Mouse (Mus musculus) fibroblast of lung, adult 2 months (primary cell): ENCODE results near the gene Spata31d1a.
A peak's percentile ranks its signal among the peaks of the same experiment; 100 is the strongest.
"Not testable (repeated sequence)": the region's sequence is repeated elsewhere in the genome, so short reads cannot be mapped to it uniquely, and the experiment has no call there.

Experiments
- DNase-seq: peaks from one replicate; pipeline ENCODE4 v3.0.0-alpha.2; 2011; ENCODE audit warnings: low read depth

Spata31d1a gene

DNA sequence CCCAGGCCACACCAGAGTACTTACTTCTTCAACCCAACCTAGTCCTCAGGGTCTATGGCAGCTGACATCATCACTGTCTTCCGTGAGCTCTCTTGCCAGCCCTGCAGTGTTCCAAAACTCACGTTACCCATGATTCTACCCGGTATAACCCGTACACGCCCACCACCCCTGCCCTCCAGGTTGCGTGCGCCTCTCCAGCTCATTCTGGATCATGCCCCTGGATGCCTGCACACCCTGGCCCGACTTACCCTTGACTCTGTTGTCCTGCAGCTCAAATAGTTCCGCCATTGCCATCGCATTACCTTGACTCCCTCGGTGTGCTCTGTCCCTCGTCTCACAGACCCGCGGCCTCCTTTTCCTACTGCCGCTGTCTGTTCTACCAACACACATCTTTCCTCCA lies at the start of gene Spata31d1a:
Gene Spata31d1a (minus strand): TSS at position 101 of the 400 bp plus-strand sequence.
- DNase-seq, result no peak

DNA sequence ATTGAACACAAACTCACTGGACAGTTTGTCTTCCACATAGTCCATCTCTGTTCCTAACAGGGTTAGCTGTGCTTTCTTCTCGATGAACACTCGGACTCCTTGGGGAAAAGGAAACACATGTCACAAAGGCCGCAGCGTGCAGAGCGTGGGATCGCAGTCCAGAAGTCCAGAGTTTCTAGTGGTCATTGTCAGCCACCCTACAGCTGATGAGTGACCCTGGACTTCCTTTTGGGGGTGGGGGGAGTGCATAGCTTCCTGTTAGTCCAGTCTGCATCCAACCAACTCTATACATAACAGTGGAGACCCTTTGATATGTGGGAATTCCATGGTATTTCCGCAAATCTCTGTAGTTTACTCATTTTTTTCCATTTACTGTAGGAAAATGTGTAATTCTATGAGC lies 46.8 kb upstream of the Spata31d1a start:
- no peak for DNase-seq

DNA sequence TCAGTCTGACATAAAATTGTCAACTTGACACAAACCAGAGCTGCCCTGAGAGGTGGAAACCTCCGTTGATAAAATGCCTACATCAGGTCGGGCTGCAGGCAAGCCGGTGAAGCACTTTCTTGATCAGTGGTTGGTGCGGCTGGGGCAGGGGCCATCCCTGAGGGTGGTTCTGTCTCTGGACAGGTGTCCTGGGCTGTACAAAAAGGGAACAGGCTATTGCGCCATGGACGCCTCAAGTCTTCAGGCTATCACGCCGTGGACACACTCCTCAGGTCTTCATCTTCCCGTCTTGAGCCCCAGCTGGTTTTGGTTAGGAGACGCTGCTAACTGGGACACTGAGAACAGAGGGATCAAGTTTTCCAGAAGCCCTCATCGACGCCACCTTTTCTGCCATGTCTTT lies 40.2 kb upstream of the Spata31d1a start:
- DNase-seq, result no peak

DNA sequence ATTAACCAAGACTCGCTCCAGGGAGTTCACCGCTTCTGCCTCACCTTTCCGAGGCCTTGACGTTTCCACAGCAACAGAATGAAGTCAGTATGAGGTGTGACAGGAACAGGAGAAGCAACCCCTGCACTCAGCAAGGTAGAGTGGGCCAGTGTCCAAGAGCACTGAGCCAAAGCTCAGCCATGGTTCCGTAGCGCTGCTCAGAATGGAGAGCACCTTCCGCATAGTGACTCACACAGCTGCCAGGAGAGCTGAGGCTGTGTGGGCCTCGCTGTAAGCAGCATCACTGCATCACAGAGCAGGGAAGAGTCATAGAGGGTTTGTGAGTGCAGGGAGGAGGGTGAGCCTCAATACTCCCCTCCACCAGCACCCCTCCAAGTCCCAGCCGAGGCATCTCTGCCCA lies 36.6 kb upstream of the Spata31d1a start, which contains the start of gene 1700014D04Rik:
Gene 1700014D04Rik (minus strand): TSS at position 42 of the 400 bp plus-strand sequence.
- no peak for DNase-seq

DNA sequence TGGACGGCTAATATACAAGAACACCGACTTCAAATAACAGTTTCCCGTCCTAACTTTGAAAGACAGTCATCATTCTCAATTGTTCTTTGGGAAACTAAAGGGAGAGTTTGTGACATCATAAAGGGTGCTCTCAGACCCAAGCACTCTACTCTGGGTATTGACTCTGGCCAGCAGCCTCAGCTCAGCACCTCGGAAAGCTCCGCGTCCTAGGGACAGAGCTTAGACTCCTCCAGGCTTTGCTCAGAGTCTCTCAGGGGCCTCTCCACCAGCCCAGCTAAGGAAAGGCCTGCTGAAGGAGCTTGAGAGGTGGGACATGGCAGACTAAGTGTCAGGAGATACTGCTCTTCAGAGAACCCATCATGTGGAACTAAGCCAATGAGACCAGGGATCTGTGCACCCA lies 36.0 kb upstream of the Spata31d1a start:
- no peak for DNase-seq

DNA sequence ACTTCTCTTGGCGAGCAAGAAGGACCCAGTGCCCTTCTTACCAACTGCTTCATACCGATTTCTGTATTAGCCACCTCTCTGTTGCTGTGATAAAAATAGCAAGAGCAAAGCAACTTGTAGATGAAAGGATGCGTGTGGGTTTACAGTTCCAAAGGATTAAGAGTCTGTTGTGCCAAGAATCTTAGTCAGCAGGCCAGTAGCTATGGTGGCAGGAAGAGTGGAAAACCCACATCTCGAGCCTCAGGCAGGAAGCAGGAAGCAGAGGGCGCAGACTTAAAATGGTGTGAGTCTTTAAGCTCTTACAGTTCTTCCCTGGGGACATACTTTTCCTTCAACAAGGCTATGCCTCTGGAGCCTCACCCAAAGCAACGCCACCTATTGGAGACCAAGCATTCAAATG lies 35.3 kb upstream of the Spata31d1a start:
- DNase-seq, result no peak

DNA sequence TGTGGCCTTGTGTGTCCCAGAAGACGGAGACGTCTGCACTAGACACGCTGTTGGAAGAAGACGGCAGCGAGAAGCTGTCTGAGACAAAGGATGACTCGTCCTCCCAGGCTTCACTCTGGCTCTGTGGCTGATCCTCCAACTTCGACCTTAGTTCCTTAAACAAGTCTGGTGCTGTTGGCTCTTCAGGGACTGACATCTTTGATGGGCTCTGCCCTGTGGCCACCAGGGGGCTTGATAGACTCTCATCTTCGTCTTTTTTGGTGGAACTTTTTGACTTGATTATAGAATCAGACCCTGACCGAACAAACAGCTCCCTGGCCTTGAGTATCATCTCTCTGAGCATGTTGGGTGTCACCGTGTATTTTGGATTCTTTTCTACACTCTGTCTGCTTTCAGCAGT lies 31.6 kb upstream of the Spata31d1a start:
- DNase-seq, result no peak

DNA sequence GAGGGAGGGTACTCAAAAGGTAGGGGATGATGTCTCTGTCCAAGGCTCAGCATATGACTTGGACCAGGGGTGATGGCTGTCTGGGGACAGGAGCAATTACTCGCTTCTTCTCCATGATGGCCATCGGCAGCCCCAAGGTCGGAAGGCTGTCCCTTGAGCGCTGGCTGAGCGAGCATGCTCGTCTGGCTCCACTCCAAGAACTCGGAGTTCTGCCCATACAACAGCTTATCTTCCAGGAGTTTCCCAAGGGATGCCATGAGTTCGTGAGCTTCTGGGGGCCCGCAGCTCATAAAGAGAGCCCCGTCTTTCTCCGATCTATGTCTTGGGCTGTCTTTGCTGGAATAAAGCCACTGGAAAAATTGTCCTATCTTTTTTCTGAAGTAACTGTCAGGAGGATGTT lies 31.0 kb upstream of the Spata31d1a start:
- no peak for DNase-seq

DNA sequence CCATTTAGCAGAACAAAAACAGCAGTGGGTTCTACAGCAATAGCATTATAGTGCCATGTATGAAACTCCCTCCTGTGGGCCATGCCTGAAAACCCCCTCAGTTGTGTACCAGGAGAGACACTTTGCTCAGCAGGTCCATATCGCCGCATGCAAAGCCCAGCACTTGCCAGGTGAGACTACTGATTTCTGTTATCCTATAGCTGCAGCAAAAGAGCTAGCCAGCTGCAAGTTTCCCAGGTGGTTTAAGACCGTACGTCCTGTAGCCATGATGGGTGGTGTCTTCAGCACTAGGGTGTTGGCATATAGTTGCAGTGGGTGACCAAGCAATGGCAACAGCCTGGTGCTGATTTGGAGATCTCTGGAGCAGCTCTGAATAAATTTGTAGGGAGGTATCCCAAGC lies 29.3 kb upstream of the Spata31d1a start:
- no peak for DNase-seq

DNA sequence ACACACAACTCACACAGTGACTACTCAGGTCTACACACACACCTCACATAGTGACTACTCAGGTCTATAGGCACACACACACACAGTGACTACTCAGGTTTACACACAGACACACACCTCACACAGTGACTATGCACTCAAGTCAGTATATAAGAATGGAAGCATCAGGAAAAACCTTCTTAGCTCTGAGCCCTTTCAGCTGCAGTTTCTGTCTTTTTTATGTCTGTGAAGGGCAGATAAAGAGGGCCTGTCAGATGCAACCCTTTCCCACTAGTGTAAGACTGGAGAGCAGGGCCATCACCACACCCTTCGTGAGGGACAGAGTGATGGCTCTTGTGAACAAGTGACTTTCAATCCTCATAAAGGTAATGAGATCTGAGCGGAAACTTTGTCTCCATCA lies 28.3 kb upstream of the Spata31d1a start:
- no peak for DNase-seq

DNA sequence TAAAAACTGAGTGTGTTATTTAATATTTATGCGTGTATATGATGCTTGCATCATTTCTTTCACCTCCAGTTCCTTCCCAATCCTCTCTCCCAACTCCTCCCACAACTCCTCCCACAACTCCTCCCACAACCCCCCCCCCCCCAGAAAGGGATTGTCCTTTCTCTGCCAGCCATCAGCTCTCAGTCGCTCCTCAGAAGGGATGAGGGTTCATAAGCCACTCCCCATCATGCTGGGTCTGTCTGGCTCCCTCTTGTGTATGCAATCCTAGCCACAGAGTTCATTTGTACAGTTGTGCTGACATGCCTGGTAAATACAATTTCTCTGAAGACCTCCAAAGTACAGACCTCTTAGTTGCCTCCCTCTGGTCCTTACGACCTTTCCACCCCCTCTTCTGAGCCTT lies 25.1 kb upstream of the Spata31d1a start:
- DNase-seq, result peak; percentile 22

DNA sequence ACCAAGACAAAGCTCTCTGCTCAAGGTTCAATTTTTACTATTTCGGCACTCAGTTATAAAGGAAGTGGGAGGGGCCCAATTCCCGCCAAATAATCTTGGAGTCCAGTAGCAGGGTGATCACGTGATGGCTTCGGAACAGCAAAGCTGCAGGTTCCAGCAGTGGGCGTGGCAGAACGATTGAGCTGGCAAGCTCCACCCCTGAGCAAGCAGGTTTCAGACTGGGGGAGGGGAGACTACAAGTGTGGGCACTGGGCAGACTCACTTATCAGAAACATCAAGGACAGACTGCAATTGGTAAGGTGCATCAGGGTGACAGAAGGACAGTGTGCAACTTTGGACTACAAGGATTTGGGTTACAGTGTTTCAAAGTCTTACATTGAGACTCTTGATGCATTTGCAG lies 24.2 kb upstream of the Spata31d1a start:
- not testable (repeated sequence) for DNase-seq

DNA sequence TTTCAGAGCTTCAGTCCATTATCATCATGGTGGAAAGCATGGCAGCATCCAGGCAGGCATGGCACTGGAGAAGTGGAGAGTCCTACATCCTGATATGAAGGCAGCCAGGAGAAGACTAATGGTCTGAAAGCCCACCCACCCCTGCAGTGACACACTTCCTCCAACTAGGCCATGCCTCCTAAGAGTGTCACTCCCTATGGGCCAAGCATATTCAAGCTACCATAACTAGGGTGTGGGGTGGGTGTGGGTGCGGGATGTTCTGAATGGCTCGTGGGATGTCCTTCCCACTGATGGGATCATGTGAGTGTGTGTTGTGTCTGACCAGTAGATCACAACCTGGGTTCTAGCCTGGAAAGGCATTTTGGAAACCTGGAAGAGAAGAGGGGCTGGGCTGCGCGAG lies 23.8 kb upstream of the Spata31d1a start:
- DNase-seq, result no peak

DNA sequence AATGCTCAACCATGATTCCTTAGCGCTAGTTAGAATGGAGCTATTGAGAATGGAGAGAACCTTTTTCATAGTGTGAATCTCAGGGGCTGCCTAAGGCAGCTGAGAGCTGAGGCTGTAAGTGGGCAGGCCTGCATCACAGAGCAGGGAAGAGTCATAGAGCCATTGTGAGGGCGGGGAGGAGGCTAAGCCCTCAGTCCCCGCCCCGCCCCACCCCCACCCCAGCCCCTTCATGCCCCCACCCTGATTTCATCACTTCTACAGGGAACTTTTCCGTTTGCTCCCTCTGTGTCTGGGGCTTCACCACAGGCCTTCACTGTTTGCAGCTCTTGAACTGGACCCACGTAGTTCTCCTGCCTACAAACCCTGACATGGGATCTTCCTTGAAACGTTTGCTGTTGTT lies 21.5 kb upstream of the Spata31d1a start, which contains the start of gene Spata31d1d:
Gene Spata31d1d (minus strand): TSS at position 101 of the 400 bp plus-strand sequence.
- DNase-seq, result no peak

DNA sequence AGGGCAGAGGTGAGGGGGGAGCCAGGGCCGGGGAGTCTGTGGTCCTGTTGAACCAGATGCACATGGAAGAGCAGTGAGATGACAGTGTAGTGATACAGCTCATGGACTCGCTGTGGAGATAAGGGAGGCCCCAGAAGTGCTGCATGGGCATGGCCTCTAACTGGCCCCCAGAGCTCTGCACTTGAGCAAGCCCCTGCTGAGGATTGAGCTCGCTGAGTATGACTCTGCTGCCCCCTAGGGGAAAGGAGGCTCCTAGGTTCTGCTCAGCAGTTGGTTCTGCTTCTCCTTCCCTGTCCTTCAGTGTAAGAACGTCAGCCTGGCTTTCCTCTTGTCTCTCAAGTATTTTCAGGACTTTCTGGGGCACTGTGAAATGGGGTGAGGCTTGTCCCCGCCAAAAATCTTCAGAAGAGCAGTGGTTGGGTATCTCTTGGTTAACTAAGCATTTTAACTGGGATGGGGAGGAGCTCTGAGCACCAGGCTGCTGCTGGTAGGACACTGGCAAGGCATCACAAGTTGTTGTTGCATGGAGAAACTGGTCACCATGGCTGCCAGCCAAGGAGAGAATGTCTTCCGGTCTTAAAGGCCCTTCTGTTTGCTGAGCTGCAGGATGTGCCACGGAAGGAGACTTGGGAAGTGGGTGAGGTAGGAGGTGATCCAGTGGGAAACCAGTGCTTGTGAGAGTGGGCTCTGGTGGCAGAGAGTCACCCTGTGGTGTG lies 18.4 kb upstream of the Spata31d1a start:
- peak; percentile 35 for DNase-seq

DNA sequence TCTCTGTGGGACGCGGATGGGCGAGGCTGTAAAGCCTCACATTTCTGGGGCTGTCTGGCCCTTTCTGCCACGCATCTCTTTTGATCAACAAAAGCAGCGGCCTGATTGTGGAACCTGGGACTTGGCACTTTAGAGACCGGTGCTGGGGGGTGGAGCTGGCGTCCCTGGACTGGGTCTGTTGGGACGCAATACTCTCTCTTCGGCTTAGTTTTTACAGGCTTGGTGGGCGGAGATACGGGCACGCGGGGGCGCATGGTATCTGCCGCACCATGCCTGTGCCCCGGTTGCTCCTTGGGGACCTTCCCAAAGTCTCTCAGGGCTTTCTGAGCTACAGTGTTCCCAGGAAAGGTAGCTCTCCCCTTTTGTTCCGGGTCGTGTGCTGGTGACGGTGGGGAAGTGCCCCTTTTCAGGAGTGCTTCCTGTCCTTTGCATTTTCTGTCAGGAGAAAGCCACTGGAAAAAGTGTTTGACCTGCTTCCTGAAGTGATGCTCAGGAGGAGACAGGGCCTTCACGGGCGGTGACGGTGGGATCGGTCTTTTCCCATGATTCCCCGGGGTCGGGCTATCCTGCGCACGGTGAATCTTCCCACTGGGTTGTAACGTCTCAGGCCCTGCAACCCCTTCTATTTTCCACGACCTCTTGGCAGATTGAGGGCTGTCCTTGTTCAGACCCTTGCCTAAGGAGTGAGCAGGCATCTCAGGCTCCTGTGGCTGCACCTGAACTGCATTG lies 16.2 kb upstream of the Spata31d1a start:
- DNase-seq, result no peak

DNA sequence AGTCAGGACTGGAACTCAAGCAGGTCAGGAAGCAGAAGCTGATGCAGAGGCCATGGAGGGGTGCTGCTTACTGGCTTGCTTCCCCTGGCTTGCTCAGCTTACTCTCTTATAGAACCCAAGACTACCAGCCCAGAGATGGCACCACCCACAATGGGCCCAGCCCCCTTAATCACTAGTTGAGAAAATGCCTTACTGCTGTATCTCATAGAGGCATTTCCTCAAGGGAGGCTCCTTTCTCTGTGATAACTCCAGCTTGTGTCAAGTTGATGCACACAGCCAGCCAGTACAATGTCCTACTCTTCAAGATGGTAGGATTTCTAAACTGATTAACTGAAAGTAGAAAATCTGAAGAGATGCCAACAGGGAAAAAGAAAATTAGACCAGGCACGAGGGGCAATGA lies 12.0 kb upstream of the Spata31d1a start:
- not testable (repeated sequence) for DNase-seq

DNA sequence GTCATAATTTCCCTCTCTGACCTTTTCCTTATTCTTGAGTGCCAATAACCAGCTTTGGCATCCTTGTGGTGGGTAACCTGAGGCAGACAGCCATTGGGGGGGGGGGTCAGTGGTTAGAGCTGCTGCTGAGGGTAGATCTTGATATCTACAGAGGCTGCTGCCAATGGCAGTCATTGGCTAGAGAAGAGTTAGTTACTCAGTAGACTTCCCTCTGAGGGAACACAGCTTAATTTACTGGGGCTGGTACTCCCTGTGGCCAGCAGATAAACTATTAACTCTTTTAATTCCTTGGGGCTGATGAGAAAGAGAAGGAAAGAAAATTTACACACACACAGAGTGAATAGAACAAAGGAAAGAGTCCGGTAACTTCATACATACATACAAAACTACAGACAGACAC lies 9.3 kb upstream of the Spata31d1a start:
- no peak for DNase-seq

DNA sequence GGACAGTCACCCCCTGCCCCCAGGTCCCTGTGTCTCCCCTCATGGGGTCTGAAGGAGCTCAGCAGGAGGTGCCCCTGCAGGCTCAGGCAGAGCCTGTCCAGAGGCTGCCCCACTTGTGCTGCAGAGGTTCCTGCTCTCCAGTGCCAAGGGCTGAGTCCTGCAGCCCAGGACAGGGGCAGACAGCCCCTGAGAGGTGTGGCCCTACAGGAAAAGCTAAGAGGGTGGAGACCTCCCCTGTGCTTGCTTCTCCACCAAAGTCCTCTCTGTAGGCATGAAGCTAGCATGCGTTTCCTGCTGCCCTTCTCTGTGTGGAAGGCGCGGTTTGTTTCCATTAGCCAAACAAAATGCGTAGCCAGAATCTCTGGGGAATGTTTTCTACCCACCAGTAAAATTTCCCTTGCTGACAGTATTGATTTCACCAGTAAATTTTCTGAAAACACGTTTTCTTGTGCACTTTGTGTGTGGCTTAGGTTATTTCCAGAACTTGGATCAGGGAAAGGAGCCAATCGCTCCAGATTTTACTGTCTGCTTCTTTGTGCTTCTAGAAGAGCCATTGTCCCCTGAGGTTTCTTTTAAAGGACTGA lies 8.8 kb upstream of the Spata31d1a start:
- DNase-seq, result peak; percentile 26

DNA sequence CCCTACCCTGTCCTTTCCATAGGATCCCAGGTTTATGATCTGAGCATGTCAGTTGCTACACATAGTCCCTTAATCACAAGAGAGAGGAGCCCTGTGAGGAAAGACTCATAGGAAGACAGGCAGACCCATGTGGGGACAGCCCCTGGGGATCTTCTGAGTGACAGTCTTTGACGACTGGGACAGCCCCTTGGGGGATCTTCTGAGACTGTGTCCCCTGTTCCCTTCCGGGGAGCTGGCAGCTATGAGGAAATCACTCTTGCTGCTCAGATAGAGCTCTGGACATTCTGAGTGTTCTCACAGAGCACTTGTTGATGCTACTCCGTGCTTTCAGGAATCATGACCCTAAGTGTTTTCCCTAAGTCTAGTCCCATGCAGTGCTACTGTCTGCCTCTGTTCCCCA lies 3.6 kb upstream of the Spata31d1a start:
- DNase-seq, result no peak

DNA sequence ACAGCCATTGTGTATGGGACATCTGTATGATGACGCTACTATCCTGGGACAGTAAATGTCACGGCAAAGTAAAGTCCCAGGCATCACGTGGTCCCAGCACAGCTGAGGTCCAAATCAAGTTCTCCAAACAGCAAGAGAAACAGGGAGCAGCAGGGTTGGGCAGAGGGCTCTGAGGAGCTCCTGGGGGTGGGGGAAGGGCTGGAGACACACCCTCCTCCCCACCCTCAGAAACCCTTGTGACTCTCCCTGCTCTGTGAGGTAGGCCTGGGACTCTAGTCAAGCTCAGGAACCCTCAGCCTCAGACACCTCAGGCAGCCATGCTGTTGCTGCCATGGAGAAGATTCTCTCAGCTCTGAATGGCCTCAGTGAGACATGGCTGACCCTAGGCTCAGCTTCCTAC lies 1.9 kb upstream of the Spata31d1a start, which contains the start of gene Spata31d1b:
Gene Spata31d1b (plus strand): TSS at position 301 of the 400 bp plus-strand sequence.
- not testable (repeated sequence) for DNase-seq

DNA sequence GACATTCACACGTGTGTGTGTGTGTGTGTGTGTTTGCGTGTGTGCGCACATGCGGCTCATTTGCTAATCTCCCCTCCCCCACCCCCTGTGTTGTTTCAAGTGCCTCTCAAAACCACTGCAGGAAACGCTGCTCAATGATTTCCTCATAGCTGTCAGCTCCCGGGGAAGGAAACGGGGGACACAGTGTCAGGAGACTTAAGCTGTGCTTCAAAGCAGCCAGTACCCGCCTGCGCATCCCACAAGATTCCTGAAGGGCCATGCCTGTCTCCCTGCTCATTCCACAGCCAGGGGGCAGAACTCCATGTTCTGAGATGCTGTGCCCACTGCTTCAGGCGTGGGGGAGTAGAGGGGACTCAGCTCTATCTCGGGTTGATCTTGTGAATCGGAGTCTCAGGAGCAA lies 5.6 kb downstream of the Spata31d1a start:
- no peak for DNase-seq

DNA sequence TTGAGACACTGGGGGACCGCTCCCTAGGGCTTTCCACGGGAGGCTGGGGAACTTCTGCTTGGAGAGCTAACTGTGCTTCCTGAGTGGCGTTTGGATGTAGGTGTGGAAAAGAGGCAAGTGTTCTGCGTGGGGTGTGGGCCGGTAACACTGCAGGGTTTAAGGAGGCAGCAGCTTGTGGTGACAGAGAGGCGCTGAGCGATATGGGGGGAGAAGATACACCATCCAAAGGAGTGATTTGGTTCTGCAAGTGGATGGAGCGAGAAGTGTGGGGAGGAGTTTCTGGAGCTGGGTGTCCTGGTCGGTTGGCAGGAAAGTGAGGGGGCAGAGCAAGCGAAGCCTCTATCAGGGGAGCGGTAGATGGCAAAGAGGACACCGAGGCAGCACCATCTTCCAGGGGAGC lies 6.6 kb downstream of the Spata31d1a start:
- no peak for DNase-seq
